Mouse (Mus musculus): ENCODE data around the gene Crtc2.

DNA sequence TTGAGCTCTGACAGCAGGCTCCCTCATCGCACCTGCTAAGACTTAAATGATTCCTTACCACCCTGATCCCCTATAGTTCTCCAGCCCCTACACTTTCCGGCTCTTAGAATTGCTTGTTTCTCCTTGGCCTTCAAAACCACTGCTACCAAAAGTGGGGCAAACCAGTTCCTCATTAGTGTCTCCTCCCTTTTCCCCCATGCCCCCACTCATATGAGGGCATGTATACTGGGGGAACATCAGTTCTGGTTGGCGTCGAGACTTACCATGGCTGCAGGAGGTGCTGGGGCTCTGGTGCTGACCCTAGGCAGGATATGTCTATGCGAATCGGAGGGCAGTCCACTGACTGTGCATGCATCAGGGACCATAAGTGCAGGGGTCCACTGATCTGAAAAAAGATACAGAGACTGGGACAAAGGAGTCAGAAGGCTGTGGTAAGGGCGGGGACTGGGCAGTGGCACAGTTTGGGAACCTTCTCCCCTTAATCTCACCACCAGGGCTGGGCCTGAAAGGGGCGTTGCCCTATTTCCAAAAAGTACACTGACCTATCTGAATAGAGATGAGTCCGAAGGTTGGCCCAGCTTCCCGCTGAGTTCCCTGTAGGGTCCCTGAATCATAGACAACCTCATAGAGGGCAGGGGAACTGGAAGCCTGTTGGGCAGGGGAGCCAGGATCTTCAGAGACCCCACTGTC lies 12.1 kb upstream of the Crtc2 start:
- TF ChIP-seq POLR2A (IDR thresholded peaks at IDR 0.05; ENCODE audit: insufficient read depth, low read length) (no peak), CTCF (IDR thresholded peaks at IDR 0.05; ENCODE audit: low read depth, low read length) (no peak), EP300 (IDR thresholded peaks at IDR 0.05; ENCODE audit: insufficient read depth, low read depth, low read length) (no peak)

Measured in ES-Bruce4 (cell line).